Mouse (Mus musculus) heart, adult 8-10 months (tissue): Measurements from ENCODE around the gene Itfg2. TPM values are rescaled to one million over a fixed set of nuclear protein-coding genes. Genes with fewer than 3 reads are reported as not detected.
"Not testable (repeated sequence)": the region's sequence is repeated elsewhere in the genome, so short reads cannot be mapped to it uniquely, and the experiment has no call there.

Experiments
- DNase-seq: peaks from one replicate; pipeline ENCODE4 v3.0.0; 2022; ENCODE audit warnings: low spot score
- total RNA-seq, 4 experiments: library from RNA; stranded (reverse); gene quantifications; 2 replicates each; pipeline ENCODE4 v1.2.4; 2022

Gene Itfg2
- total RNA-seq, 4 experiments from 2014 or later = 16.0 to 20.0 (median 16.9) TPM

GRCm38 (mm10) chr6:128383752-128384151, 41.0 kb downstream of the Itfg2 start:
- no peak for DNase-seq

- no peak for DNase-seq
Measured at GRCm38 (mm10) chr6:128381254-128381653, 43.5 kb downstream of the Itfg2 start.

- DNase-seq = not testable (repeated sequence)
Measured at GRCm38 (mm10) chr6:128380594-128381167, 44.0 kb downstream of the Itfg2 start.

- no peak for DNase-seq
Measured at GRCm38 (mm10) chr6:128379636-128380035, 45.1 kb downstream of the Itfg2 start.

DNA sequence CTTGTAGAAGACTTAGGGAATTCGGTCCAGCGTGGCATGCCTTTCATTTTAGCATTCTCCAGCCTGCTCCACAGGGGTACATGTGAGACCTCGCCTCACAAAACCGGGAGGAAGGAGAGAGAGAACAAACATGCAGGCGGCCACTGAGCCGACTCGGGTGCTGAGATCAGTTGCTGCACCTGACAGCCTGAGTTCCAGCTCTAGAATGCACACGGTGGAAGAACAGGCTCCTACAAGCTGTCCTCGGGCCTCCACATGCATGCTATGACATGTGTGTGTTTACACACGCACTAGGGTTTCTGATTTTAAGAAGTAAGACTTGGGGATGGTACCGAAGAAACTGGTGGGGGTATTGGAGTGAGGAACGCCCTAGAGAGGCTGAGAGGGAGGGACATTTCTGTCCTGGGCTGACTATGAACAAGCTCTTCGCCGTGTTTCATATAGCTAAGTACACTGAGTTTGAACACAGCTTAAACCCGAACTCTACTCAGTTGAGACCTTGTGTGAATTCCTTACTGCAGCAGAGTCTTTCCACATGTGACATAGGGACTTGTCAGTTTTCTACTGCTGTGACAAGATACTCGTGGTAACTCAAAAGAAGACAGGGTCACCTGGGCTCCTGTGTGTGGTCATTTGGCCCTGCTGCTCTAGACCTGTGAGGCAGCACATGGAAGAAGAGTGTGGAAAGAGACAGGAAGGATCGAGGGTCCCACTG, 48.2 kb downstream of the Itfg2 start:
- no peak for DNase-seq

GRCm38 (mm10) chr6:128375192-128375591, 49.5 kb downstream of the Itfg2 start, which contains the start of the genes Tex52 and Gm44596:
TSS of gene Tex52 (plus strand) at chr6:128375456.
TSS of gene Gm44596 (plus strand) at chr6:128375503.
- DNase-seq = peak; percentile 48

DNA sequence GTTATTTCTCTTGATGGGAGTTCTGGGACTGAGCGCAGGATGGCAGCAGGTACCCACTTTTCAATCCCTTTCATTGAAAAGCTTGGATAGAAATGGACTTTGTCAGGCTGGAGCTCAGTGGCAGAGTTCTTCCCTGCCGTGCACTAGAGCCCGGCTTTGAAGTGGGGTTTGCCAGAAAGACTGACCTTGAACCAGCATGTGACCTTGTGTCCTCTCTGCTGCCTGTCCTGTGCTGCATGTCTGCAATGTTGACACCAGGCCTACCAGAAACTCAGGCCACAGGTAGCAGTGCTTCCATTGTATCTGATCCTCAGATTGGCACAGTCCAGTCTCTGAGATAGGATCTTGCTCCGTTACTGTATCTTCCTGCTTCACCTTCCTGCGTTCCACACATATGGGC, 54.7 kb downstream of the Itfg2 start:
- no peak for DNase-seq

DNA sequence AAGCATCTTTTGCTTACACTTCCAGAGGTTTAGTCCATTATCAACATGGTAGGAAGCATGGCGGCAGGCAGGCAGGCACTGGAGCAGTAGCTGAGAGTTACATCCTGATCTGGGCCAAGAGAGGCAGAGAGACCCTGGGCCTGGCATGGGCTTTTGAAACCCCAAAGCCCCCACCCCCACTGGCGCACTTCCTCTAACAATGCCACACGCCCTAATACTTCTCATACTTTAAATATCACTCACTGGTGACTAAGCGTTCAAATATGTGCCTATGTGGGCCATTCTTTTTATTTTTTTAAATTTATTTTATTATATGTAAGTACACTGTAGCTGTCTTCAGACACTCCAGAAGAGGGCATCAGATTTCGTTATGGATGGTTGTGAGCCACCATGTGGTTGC, 58.3 kb downstream of the Itfg2 start:
- no peak for DNase-seq

- no peak for DNase-seq
Measured at GRCm38 (mm10) chr6:128364721-128365120, 60.0 kb downstream of the Itfg2 start.

- DNase-seq = no peak
Measured at GRCm38 (mm10) chr6:128363007-128363825, 61.5 kb downstream of the Itfg2 start.

GRCm38 (mm10) chr6:128362381-128363006, 62.2 kb downstream of the Itfg2 start, which contains the start of the genes Rhno1 and Foxm1:
TSS of gene Rhno1 (minus strand) at chr6:128362911.
TSS of gene Foxm1 (plus strand) at chr6:128362967.
- peak; percentile 74 for DNase-seq

DNA sequence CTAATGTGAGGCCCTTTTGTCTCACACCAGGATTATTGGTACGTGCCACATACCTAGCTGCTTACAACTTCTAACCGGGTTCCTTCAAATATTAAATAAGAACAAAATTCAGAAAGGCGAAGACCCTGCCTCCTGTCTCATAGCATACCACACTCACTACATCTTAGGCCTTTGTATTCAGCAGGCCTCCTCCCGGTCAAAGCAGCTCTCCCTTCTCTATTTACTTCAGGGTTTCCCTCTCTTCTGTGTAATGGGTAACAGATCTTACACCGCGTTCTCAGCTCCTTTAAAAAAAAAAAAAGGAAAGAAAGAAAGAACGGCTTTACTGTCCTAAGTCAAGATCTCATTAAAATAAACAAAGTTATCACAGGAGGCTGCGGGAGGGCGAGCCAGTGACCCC, 62.8 kb downstream of the Itfg2 start:
- no peak for DNase-seq

Other genes starting within 250 kb of the Itfg2 start
- gene Tead4, start 124.1 kb downstream of the Itfg2 start, total RNA-seq = 1 to 10 TPM; 2.0 to 4.0 (median 3.1) TPM
- 1 to 10 TPM; 6.6 to 9.9 (median 7.8) TPM for gene Tulp3, start 69.1 kb downstream of the Itfg2 start, total RNA-seq
- gene Rhno1, start 62.0 kb downstream of the Itfg2 start, total RNA-seq = 10 to 100 TPM in 3 of 4 experiments, 1 to 10 TPM in 1; 9.4 to 12.5 (median 10.8) TPM
- under 1 TPM; 0.25 to 0.76 (median 0.49) TPM for gene Foxm1, start 62.0 kb downstream of the Itfg2 start, total RNA-seq
- gene Tex52, start 49.5 kb downstream of the Itfg2 start, total RNA-seq = not detected
- gene Gm44596, start 49.4 kb downstream of the Itfg2 start, total RNA-seq = not detected
- 1 to 10 TPM; 1.1 to 1.8 (median 1.3) TPM for gene Nrip2, start 25.6 kb downstream of the Itfg2 start, total RNA-seq
- gene Fkbp4, start 13.7 kb upstream of the Itfg2 start, total RNA-seq = 100 to 1,000 TPM; 337 to 380 (median 365) TPM
- 1 to 10 TPM; 2.2 to 3.6 (median 2.7) TPM for gene Pzp, start 101.8 kb upstream of the Itfg2 start, total RNA-seq
- under 1 TPM in 1 of 4 experiments, not detected in 3; 0.14 TPM for gene A2ml1, start 156.7 kb upstream of the Itfg2 start, total RNA-seq
- not detected for gene Klrb1a, start 198.6 kb upstream of the Itfg2 start, total RNA-seq
- gene Clec2h, start 237.5 kb upstream of the Itfg2 start, total RNA-seq = under 1 TPM in 2 of 4 experiments, not detected in 2; 0.50 to 0.75 TPM